Mouse (Mus musculus): Measurements from ENCODE around the gene Rph3a.
"Not testable (repeated sequence)": the region's sequence is repeated elsewhere in the genome, so short reads cannot be mapped to it uniquely, and the experiment has no call there.

Rph3a gene

DNA sequence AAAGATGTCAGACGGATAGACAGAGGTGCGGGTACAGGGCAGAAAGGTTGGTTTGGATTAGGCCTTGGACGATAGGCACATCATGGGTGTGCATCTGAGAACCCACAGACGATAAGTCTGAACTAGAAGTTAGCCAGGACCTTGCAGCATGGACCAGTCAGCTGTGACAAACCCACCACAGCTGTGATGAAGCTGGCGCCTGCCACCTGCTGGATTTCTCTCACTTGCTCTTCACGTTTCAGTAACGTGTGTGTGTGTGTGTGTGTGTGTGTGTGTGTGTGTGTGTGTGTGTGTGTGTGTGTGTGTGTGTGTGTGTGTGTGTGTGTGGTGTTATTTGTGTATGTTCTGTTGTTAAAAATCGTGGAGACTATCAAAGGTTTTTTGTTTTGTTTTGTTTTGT is 95.7 kb downstream of the Rph3a start, which contains the start of gene Oas1d:
Oas1d (plus strand) TSS at position 333 of the 400 bp plus-strand sequence.
- DNase-seq (ENCODE audit: low read depth, low spot score), result not testable (repeated sequence)

DNA sequence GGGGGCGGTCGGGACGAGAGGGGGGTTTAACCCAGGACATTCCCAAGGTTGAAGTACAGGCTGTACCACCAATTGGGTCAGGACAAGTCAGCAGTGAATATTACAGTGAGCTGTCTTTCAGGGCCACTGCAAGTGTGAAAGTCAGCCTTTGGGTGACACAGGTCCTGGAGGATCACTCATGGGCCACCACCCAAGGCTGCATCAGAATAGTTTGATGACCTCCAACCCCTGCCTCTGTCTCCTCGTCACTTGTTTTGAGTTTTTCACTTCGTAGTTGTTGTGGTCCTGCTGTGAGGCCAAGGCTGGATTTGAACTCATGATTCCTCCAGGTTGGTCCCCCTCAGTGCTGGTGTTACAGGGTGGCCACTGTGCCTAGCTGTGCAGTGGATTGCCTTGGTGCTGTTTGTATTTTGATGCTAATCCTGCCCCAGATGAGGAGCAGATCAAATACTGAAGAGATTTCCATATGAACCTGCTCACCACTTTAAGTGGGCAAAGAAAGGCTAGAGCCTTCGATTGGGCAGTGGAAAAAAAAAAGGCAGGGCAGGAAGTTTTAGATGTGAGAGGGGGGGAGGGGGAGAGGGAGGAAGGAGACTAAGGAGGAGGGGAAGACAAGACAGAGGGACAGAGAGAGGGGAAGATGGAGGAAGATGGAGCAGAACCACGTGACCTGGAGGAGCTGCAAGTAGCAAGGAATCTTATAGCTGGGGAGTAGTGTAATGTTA is 101.5 kb downstream of the Rph3a start:
- DNase-seq (ENCODE audit: low read depth, low spot score), result no peak

- not testable (repeated sequence) for DNase-seq (ENCODE audit: low read depth, low spot score)
These were observed 102.8 kb downstream of the Rph3a start, which contains the start of gene Oas1a for GRCm38 (mm10) chr5:120906791-120907733. Gene Oas1a (minus strand): TSS chr5:120907521.

GRCm38 (mm10) chr5:120902056-120902455 is 107.8 kb downstream of the Rph3a start:
- no peak for DNase-seq (ENCODE audit: low read depth, low spot score)

GRCm38 (mm10) chr5:120900666-120901065 is 109.2 kb downstream of the Rph3a start:
- no peak for DNase-seq (ENCODE audit: low read depth, low spot score)

- DNase-seq (ENCODE audit: low read depth, low spot score), result no peak
These were observed 111.2 kb downstream of the Rph3a start for GRCm38 (mm10) chr5:120898726-120899125.

DNA sequence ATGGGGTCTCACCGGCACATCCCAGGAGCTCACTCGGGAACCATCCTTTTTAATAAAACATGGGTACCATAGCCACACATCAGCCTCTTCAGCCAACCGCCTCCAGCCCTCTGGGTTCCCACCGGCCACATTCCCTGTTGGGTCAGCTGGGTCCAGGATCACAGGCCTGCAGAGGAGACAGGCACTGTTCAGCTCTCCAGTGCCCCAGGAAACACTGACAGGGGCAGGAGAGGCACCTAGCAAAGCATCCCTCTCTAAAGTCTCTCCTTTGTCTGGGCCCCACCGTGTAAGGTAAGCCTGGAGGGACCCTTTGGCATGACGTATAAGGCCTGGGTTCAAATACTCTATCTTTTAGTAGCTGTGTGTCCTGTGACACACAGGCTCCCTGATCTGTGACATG is 111.6 kb downstream of the Rph3a start:
- DNase-seq (ENCODE audit: low read depth, low spot score), result no peak

GRCm38 (mm10) chr5:120895231-120895900 is 114.5 kb downstream of the Rph3a start:
- DNase-seq (ENCODE audit: low read depth, low spot score), result no peak

DNA sequence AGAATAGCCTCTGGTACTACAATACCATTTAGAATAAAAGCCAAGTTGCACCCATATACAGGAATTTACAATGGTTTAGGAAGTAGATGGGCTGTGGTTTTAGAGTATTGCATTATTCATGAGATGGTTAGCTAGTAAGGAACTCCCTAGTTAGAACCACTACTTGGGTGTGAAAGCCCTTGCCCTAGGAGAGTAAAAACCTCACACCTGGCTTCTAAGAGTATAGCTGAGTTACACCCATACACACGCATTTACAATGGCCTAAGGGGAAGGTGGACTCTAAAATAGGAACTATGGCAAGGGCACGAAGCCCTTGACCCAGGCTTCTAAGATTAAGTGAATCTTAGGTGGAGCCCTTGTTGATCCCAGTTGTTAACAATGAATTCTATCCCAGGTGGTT is 115.2 kb downstream of the Rph3a start:
- not testable (repeated sequence) for DNase-seq (ENCODE audit: low read depth, low spot score)

GRCm38 (mm10) chr5:120893866-120894265 is 116.0 kb downstream of the Rph3a start:
- DNase-seq (ENCODE audit: low read depth, low spot score), result not testable (repeated sequence)

DNA sequence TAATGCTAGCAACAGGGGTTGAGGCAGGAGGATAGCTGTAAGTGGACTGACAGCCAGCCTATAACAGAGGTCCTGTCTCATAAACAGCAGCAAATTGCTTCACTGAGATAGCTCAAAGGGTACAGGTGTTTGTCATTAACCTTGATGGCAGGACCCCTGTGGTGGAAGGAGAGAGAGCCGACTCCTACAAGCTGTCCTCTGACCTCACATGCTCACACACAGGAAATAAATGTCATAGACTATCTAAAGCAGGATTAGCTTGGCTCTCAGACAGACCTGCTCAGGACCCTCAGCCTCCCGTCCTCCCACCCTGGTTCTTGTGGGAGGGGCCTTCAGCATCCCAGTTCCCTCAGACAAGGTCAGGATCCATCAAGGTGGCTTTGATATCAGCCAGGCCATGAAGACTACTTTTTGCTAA is 117.6 kb downstream of the Rph3a start:
- no peak for DNase-seq (ENCODE audit: low read depth, low spot score)

DNA sequence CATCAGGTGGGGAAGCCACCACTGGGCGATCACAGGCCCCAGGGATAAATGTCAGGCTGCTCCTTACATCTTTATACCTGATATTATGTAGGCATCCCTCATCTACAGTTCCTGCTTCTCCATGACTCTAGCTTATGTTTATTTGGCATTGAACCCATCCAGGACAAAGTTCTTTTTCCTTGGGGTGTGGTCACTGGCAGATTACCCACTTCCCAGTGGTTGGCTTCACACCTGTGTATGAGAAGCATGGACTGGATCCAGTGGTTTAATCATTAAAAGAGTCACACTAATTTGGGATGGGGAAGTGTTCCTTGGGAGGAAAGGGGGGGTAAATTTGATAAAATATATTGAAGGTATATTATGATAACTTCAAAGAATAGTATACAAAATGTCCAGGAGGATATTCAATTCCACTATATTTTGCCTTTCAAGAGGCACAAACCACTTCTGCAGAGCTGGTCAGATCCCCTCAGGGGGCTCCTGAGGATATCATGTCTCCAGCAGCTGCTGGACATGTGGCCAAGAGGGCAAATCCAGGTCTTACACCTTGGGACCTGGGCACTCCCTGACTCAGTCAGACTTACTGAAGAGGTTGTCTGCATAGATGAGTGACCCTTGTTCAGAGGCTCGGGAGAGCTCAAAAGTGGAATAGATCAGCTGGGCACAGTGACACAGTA is 118.2 kb downstream of the Rph3a start:
- DNase-seq (ENCODE audit: low read depth, low spot score), result not testable (repeated sequence)

- no peak for DNase-seq (ENCODE audit: low read depth, low spot score)
These were observed 118.9 kb downstream of the Rph3a start for GRCm38 (mm10) chr5:120890991-120891390.
